Mouse (Mus musculus): Measurements from ENCODE around the gene Arl14ep. TPM values are rescaled to one million over a fixed set of nuclear protein-coding genes. Genes with fewer than 3 reads are reported as not detected.

The Arl14ep gene
- polyA plus RNA-seq, 1 experiment from 2014 or later = 31.7 TPM

- no peak overlapping the region for H3K4me3 ChIP-seq (ENCODE audit: low read length)
- H3K27me3 ChIP-seq (replicated peaks; ENCODE audit: control insufficient read depth, insufficient read depth, low read length) = no peaks in the 10 kb centered on the region
- no peaks in the 10 kb centered on the region for H3K36me3 ChIP-seq (ENCODE audit: control insufficient read depth, insufficient read depth, low read length)
- WGBS = 47% methylated on average over 3 of the region's 3 CpGs
- H3K9me3 ChIP-seq (ENCODE audit: control insufficient read depth, low read length) = no peaks in the 10 kb centered on the region
- no peak overlapping the region for H3K27ac ChIP-seq (ENCODE audit: low read depth, low read length)
- no peaks in the 10 kb centered on the region for H3K4me1 ChIP-seq (ENCODE audit: control insufficient read depth, insufficient read depth, low read depth, low read length)
- H3K9ac ChIP-seq (ENCODE audit: low read depth, low read length) = no peak overlapping the region
- no peak for ATAC-seq
- no peak overlapping the region for H3K4me2 ChIP-seq (ENCODE audit: low read length)
Measured at GRCm38 (mm10) chr2:106929906-106930305, 44.3 kb downstream of the Arl14ep start.

Other genes with a start within 250 kb of the Arl14ep start
- gene Fshb, start 85.2 kb upstream of the Arl14ep start, polyA plus RNA-seq (2015; fragmentation: Nextera tagmentation; extraction: Ambion mirVana) = not detected in 2 replicates